Mouse (Mus musculus) thymus, adult 2 months (tissue): ENCODE measurements around the gene Mamstr.

Experiments used
- CTCF ChIP-seq: fragments of 200-500 bp; IDR thresholded peaks from 2 replicates; pipeline ENCODE4 v1.5.1; 2012; ENCODE audit warnings: mild to moderate bottlenecking, control low read depth, low read length, moderate library complexity, borderline replicate concordance; ENCODE audit not compliant: control insufficient read depth, poor library complexity, insufficient read depth; ENCODE audit errors: extremely low read depth
- POLR2A ChIP-seq: fragments of 200-500 bp; IDR thresholded peaks from 2 replicates; pipeline ENCODE4 v1.6.1; 2012; ENCODE audit warnings: mild to moderate bottlenecking, low read length, control low read depth, moderate library complexity; ENCODE audit not compliant: control insufficient read depth, poor library complexity, insufficient read depth; ENCODE audit errors: extremely low read depth

GRCm38 (mm10) chr7:45617042-45617695 is 22.6 kb upstream of the Mamstr start, which contains the start of gene Fut1:
- TF ChIP-seq CTCF (no peak), POLR2A (no peak)
